Mouse (Mus musculus): ENCODE results near the gene Chrnb2.
"Not testable (repeated sequence)": the region's sequence is repeated elsewhere in the genome, so short reads cannot be mapped to it uniquely, and the experiment has no call there.

The Chrnb2 gene

GRCm38 (mm10) chr3:89764119-89764724 is at the start of gene Chrnb2:
Gene Chrnb2 (minus strand): TSS chr3:89764632.
- peak; percentile 75 to 76 for DNase-seq

GRCm38 (mm10) chr3:89814051-89814450 is 49.6 kb upstream of the Chrnb2 start:
- DNase-seq = no peak

- no peak for DNase-seq
Measured at GRCm38 (mm10) chr3:89812166-89812565, 47.7 kb upstream of the Chrnb2 start.

GRCm38 (mm10) chr3:89810841-89811240 is 46.4 kb upstream of the Chrnb2 start:
- DNase-seq = no peak

GRCm38 (mm10) chr3:89808638-89809037 is 44.2 kb upstream of the Chrnb2 start:
- no peak for DNase-seq

- no peak for DNase-seq
Measured at GRCm38 (mm10) chr3:89807881-89808280, 43.4 kb upstream of the Chrnb2 start.

- DNase-seq = no peak
Measured at GRCm38 (mm10) chr3:89807171-89807570, 42.7 kb upstream of the Chrnb2 start.

- no peak for DNase-seq
Measured at GRCm38 (mm10) chr3:89806751-89807150, 42.3 kb upstream of the Chrnb2 start.

- DNase-seq = no peak
Measured at GRCm38 (mm10) chr3:89805179-89805578, 40.7 kb upstream of the Chrnb2 start.

- DNase-seq = no peak
Measured at GRCm38 (mm10) chr3:89802876-89803275, 38.4 kb upstream of the Chrnb2 start.

- DNase-seq = no peak
Measured at GRCm38 (mm10) chr3:89801507-89801847, 37.0 kb upstream of the Chrnb2 start.

GRCm38 (mm10) chr3:89800774-89801506 is 36.5 kb upstream of the Chrnb2 start:
- no peak for DNase-seq

- DNase-seq = not testable (repeated sequence)
Measured at GRCm38 (mm10) chr3:89800078-89800477, 35.6 kb upstream of the Chrnb2 start.

GRCm38 (mm10) chr3:89799476-89799875 is 35.0 kb upstream of the Chrnb2 start:
- no peak for DNase-seq

GRCm38 (mm10) chr3:89798518-89798917 is 34.1 kb upstream of the Chrnb2 start:
- DNase-seq = no peak

GRCm38 (mm10) chr3:89796358-89796757 is 31.9 kb upstream of the Chrnb2 start:
- DNase-seq = no peak

GRCm38 (mm10) chr3:89795746-89796145 is 31.3 kb upstream of the Chrnb2 start:
- DNase-seq = no peak

GRCm38 (mm10) chr3:89794616-89795015 is 30.2 kb upstream of the Chrnb2 start:
- no peak for DNase-seq

GRCm38 (mm10) chr3:89788680-89789352 is 24.4 kb upstream of the Chrnb2 start:
- DNase-seq = peak in 1 of 2 experiments; percentile 44

- DNase-seq = no peak
Measured at GRCm38 (mm10) chr3:89786275-89786674, 21.8 kb upstream of the Chrnb2 start.

- peak; percentile 87 to 92 for DNase-seq
Measured at GRCm38 (mm10) chr3:89784991-89785753, 20.7 kb upstream of the Chrnb2 start.

GRCm38 (mm10) chr3:89781640-89782039 is 17.2 kb upstream of the Chrnb2 start:
- no peak for DNase-seq

- DNase-seq = no peak
Measured at GRCm38 (mm10) chr3:89780102-89780501, 15.7 kb upstream of the Chrnb2 start.
